Mouse (Mus musculus): ENCODE measurements around the gene Dgkg.

DNA sequence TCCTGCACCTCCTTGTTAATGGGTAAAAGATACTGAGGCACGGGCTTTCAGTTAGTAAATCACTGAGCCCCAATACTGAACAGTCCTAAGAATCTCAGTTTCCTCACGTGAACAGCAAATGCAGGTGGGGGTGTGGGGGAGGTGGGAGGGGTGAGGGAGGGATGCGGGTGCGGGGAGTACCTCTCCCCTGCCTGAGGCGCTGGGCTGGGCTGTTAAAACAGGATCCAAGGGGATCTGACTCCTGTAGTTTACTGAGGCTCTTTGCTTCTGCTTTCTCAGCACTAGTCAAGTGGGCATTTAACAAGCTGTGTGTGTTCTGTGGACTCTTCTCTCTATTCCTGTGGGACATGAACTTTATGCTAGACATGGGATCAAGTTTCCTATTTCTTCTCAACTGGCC lies 141.5 kb downstream of the Dgkg start:
- TF ChIP-seq EP300 (IDR thresholded peaks at IDR 0.05; ENCODE audit: low read depth) (no peak), CTCF (IDR thresholded peaks at IDR 0.05; ENCODE audit: low read depth) (no peak)
